Mouse (Mus musculus) forebrain, embryonic 16.5 days (tissue): Measurements from ENCODE around the gene Susd4. TPM values are rescaled to one million over a fixed set of nuclear protein-coding genes. Genes with fewer than 3 reads are reported as not detected.

Experiments
- ATAC-seq: fragments of 200-750 bp; cut with Nextera tagmentation; 2 replicates; pipeline ENCODE4 v1.8.0; 2017; ENCODE audit warnings: mild to moderate bottlenecking, moderate library complexity
- H3K27ac ChIP-seq: fragments of 300-500 bp; sonication (generic); 2 replicates; pipeline ENCODE4 v1.5.1; 2014; ENCODE audit warnings: low read length, control low read depth
- H3K27me3 ChIP-seq: fragments of 300-500 bp; sonication (generic); replicated peaks from 2 replicates; pipeline ENCODE4 v1.6.1; 2014; ENCODE audit warnings: low read length; ENCODE audit not compliant: control insufficient read depth, insufficient read depth
- H3K36me3 ChIP-seq: fragments of 300-500 bp; sonication (generic); 2 replicates; pipeline ENCODE4 v1.6.1; 2014; ENCODE audit not compliant: control insufficient read depth, insufficient read depth
- H3K4me1 ChIP-seq: fragments of 300-500 bp; sonication (generic); replicated peaks from 2 replicates; pipeline ENCODE4 v1.6.1; 2014; ENCODE audit warnings: low read length; ENCODE audit not compliant: control insufficient read depth, insufficient read depth
- H3K4me2 ChIP-seq: fragments of 300-500 bp; sonication (generic); 2 replicates; pipeline ENCODE4 v1.6.1; 2014; ENCODE audit warnings: mild to moderate bottlenecking, low read length, control low read depth
- H3K4me3 ChIP-seq: fragments of 300-500 bp; sonication (generic); replicated peaks from 2 replicates; pipeline ENCODE4 v1.5.1; 2014; ENCODE audit warnings: mild to moderate bottlenecking, low read length, control low read depth
- H3K9ac ChIP-seq: fragments of 300-500 bp; sonication (generic); replicated peaks from 2 replicates; pipeline ENCODE4 v1.6.1; 2014; ENCODE audit warnings: low read depth, low read length, control low read depth
- H3K9me3 ChIP-seq: fragments of 300-500 bp; sonication (generic); 2 replicates; pipeline ENCODE4 v1.6.1; 2016; ENCODE audit warnings: low read length; ENCODE audit not compliant: control insufficient read depth
- WGBS: fragments of 180-500 bp; shearing (Covaris S2); extraction: QIAGEN DNeasy Blood & Tissue Kit; methylation state at CpG from one replicate; pipeline ENCODE4 v1.1.7; 2014; 5-methylcytosine and 5-hydroxymethylcytosine counted together
- polyA plus RNA-seq: library from polyadenylated mRNA; unstranded; fragments of >200 nt; fragmentation: Nextera tagmentation; extraction: Ambion mirVana; gene quantifications from 2 replicates; pipeline ENCODE4 v1.2.1, GENCODE M21; 2015

The Susd4 gene
- polyA plus RNA-seq, 1 experiment from 2014 or later: 46.7 TPM

DNA sequence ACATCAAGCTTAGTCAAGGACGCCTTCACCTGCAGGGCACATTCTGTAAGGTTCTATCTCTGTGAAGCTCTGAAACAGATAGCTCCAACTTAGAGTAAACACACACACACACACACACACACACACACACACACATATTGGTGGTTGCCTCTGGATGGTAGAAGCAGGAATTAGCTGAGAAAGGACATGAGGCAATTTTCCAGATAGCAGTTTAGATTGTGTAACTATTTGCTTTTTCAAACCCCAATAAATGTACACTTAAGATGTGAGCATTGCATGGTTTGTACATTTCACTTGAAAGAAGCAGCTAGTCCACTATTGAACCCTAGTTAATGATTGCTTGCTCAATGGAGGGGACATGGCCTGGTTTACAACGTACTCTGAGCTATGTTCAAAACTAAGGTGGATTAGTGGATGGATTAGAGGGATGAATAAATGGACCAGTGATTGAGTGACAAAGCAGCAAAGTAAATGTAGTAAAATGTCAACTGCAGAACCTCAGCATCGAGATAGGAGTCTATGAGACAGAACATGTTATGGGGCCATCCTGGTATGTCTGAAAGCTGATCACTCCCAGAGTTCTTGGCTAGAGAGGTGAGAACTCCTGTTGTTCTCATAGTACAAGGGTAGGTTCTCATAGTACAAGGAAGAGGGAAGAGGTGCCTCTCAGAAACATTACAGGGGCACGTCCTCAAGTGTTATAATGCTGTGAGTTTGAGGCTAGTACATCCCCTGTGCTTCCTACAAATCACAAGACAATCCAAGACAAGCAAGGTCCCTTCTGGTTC lies 150.7 kb downstream of the Susd4 start:
- Histone ChIP-seq H3K9me3 (no peaks in the 10 kb centered on the region), H3K4me1 (peaks cover 7% of the 10 kb centered on the region), H3K4me2 (no peak overlapping the region), H3K36me3 (no peaks in the 10 kb centered on the region), H3K4me3 (no peak overlapping the region), H3K9ac (no peak overlapping the region), H3K27me3 (no peaks in the 10 kb centered on the region), H3K27ac (no peak overlapping the region)
- no peak for ATAC-seq
- whole genome bisulfite sequencing: 86% methylated on average over 4 of the region's 4 CpGs

DNA sequence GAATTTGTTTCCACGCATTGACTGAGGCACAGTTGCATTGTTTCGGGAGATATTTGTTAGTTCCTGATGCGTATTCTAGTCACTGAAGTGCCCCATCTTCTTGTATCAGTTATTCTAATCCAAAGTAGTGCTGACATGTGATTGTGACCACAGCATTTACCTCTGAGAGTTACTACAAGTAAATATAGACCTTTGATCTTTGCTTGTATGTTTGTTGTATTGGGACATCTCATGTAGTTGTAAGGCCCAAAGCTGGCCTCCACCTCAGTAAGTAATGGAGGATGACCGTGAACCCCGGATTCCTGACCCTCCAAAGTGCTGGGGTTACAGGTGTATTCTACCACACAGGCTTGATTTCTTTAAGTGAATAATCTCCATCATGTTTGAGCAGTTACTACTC lies 152.5 kb downstream of the Susd4 start:
- H3K4me3 ChIP-seq: no peak overlapping the region
- peaks cover 7% of the 10 kb centered on the region for H3K4me1 ChIP-seq
- no peak overlapping the region for H3K9ac ChIP-seq
- no peak for ATAC-seq
- no peaks in the 10 kb centered on the region for H3K27me3 ChIP-seq
- WGBS: 94% methylated on average over 5 of the region's 5 CpGs
- H3K27ac ChIP-seq: no peak overlapping the region
- no peaks in the 10 kb centered on the region for H3K9me3 ChIP-seq
- H3K36me3 ChIP-seq: no peaks in the 10 kb centered on the region
- no peak overlapping the region for H3K4me2 ChIP-seq

DNA sequence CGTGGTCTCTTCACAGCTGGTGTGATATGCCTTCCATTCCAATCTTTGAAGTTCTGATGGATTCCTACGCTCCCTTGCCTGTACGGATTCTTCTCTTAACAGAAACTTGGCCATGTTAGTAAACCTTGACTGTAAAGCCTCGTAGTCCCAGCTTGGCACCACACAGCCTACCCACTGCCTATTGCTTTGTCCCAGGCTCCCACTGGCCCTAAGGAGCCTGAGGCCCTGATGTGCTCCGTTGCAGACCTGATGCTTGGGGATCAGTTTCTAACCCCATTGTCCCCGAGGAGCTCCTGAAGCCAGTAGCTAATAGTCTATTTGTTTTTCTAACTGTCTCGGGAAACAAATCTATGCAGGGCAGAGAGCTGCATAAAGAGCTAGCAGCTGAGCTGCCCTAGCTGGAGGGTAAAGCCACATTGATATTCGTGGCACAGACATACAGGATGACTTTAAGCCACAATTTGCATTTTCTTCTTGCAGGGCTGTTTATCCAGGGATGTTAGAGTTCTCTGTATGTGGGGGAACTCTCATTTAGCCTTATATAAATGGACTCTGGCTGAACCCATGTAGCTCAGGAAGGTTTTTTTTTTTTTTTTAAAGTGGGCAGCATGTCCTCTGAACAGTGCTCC lies 155.2 kb downstream of the Susd4 start:
- H3K4me2 ChIP-seq: no peak overlapping the region
- H3K4me3 ChIP-seq: no peak overlapping the region
- WGBS: 32% methylated on average over 8 of the region's 8 CpGs
- H3K4me1 ChIP-seq: peaks cover 7% of the 10 kb centered on the region
- H3K36me3 ChIP-seq: no peaks in the 10 kb centered on the region
- no peaks in the 10 kb centered on the region for H3K9me3 ChIP-seq
- no peak overlapping the region for H3K9ac ChIP-seq
- H3K27ac ChIP-seq: no peak overlapping the region; the same call in 1 of the 2 replicates
- H3K27me3 ChIP-seq: no peaks in the 10 kb centered on the region
- peak; percentile 64 for ATAC-seq

DNA sequence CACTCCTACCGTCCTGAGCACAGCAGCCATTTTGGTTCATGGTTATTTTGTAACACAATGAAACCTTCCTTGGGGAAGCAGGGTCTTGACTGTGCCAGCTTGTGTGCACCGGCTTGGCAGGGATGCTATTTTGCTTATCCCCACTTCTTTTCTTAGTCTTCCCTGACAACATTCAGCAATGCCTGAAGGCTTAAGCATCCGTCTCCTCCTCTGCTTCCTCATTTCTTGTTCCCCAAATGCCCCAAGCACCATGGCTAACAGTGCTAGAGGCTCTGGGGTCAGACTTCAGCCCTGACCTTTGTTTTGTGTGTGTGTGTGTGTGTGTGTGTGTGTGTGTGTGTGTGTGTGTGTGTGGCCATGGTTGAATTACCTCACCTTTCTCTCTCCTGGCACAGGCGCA lies 159.2 kb downstream of the Susd4 start:
- ATAC-seq: no peak
- H3K27me3 ChIP-seq: no peaks in the 10 kb centered on the region
- no peak overlapping the region for H3K4me3 ChIP-seq
- no peaks in the 10 kb centered on the region for H3K36me3 ChIP-seq
- peaks cover 7% of the 10 kb centered on the region for H3K4me1 ChIP-seq
- WGBS: 60% methylated on average over 4 of the region's 4 CpGs
- no peak overlapping the region for H3K9ac ChIP-seq
- no peak overlapping the region for H3K4me2 ChIP-seq
- H3K9me3 ChIP-seq: no peaks in the 10 kb centered on the region
- H3K27ac ChIP-seq: no peak overlapping the region

DNA sequence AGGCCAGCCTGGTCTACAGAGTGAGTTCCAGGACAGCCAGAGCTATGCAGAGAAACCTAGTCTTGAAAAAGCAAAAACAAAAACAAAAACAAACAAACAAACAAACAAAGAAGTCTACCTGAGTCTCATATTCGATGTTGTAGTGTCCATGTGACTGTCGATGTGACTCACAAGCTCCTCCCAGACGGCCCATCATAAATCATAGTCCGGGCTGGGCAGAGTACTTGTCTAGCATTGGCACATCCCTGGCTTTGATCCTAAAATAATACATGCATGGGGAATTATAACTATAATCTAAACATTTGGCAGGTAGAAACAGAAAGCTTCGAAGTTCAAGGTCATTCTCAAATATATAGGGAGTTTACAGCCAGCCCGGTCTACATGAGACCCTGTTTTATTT lies 162.8 kb downstream of the Susd4 start:
- no peak overlapping the region for H3K27ac ChIP-seq
- no peaks in the 10 kb centered on the region for H3K27me3 ChIP-seq
- no peaks in the 10 kb centered on the region for H3K4me1 ChIP-seq
- WGBS: 92% methylated on average over 6 of the region's 6 CpGs
- H3K36me3 ChIP-seq: no peaks in the 10 kb centered on the region
- no peak overlapping the region for H3K4me3 ChIP-seq
- no peak overlapping the region for H3K9ac ChIP-seq
- H3K4me2 ChIP-seq: no peak overlapping the region
- ATAC-seq: no peak
- no peaks in the 10 kb centered on the region for H3K9me3 ChIP-seq

DNA sequence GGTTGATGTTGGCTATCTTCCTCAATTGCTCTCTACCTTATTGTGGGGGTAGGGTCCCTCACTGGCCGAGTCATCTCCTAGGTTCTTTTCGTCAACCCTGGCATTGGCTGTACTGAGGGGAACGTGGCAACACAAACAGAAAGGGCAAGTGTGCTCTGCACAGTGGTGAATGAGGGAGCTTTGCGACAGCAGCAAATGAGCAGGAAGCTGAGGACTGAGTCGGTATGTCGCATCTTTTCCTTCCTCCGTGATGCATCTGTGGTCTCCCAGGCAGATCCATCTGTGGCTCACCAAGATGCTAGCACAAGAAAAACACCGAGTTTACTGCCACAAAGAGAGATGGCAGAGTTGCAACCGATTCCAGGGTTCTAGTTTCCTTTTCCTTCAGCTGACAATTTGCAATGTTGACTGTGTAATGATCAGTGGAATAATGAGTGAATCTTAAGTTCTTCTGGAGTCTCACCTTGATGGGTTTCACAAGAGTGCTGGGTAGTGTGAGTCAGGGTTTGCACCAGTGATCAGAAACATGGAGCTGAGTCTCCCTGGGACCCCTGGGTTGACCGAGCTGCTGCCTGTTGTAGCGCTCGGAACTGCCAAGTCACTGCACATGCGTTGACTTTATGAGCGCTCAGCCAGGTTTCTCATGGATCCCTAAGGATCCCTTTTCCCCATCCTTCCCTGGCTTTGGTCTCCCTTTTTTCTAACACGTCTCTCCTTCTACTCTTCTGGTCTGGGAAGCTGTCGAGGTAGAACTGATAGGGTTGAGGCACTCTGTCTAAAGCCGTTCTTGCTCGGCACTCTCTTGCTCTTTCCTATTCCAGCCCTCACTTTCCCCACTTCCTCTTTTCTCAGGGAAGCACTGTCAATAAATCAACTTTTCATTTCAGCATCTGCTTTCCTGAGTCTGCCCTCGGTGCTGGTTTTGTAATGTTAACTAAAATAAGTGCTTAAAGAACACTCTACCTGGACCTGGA lies 164.5 kb downstream of the Susd4 start:
- no peak overlapping the region for H3K9ac ChIP-seq
- no peaks in the 10 kb centered on the region for H3K36me3 ChIP-seq
- H3K4me3 ChIP-seq: no peak overlapping the region
- H3K27me3 ChIP-seq: no peaks in the 10 kb centered on the region
- ATAC-seq: no peak
- H3K4me2 ChIP-seq: no peak overlapping the region
- WGBS: 83% methylated on average over 19 of the region's 19 CpGs
- H3K27ac ChIP-seq: no peak overlapping the region
- no peaks in the 10 kb centered on the region for H3K9me3 ChIP-seq
- H3K4me1 ChIP-seq: no peaks in the 10 kb centered on the region

DNA sequence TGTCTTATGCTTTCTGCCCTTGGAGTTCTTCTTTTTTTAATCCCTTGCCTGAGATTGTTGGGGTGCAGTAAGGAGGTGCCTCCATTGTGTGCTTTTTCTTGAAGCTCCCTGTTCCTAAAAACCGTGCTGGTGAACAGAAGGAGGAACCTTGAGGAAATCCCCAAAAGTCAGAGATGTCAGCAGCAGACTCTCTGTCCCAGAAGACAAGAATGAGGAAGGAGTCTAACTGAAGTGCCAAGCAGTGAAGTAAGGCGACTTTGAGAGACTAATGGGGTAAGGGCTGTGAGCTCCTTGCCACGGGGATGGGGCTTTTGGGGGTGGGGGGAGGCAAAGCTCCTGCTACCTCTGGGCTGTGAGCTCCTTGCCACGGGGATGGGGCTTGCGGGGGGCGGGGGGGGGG lies 171.8 kb downstream of the Susd4 start:
- H3K27ac ChIP-seq: no peak overlapping the region
- H3K9ac ChIP-seq: no peak overlapping the region
- 46% methylated on average over 6 of the region's 6 CpGs for WGBS
- ATAC-seq: no peak
- no peaks in the 10 kb centered on the region for H3K36me3 ChIP-seq
- no peaks in the 10 kb centered on the region for H3K27me3 ChIP-seq
- H3K4me1 ChIP-seq: no peaks in the 10 kb centered on the region
- H3K4me2 ChIP-seq: no peak overlapping the region
- H3K4me3 ChIP-seq: no peak overlapping the region
- H3K9me3 ChIP-seq: no peaks in the 10 kb centered on the region

DNA sequence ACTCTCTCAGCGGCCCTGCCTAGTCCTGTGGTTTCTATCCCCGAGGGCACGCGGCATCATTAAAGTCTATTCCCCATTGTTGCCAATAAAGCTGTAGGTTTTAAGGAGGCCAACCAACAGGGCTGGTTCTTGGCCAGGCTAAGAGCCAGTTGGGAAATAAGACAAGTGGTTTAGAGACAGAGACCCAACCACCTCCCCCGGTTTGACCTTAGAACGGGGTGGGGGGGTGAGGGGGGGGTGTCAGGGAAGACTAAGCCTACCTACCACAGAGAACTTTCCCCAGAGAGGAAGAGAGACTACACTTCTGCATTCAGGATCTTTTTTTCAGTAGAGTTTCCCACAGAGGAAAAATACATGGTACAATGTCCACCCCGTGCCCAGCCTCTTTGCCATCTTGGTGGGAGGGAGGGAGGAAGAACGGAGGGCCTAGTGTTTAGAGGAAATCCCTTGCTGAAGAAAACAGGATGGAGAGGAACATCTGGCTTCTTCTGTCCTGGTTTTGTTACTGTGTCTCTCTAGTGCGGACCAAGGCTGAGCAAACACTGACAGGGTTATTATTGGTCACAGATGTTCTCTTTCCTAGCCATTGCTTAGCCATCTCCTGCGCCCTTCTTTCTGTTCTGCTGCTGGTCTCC lies 173.9 kb downstream of the Susd4 start:
- ATAC-seq: no peak
- 35% methylated on average over 10 of the region's 10 CpGs for WGBS
- Histone ChIP-seq H3K4me1 (0 out of 2 replicates have a peak, but pooled peaks cover 3% of the 10 kb centered on the region), H3K9me3 (no peaks in the 10 kb centered on the region), H3K27ac (no peak overlapping the region), H3K4me3 (no peak overlapping the region), H3K9ac (no peak overlapping the region), H3K27me3 (no peaks in the 10 kb centered on the region), H3K36me3 (no peaks in the 10 kb centered on the region), H3K4me2 (no peak overlapping the region)
